Comparison of ENCODE assay signal across 22 mouse cellular contexts in the genomic region with DNA sequence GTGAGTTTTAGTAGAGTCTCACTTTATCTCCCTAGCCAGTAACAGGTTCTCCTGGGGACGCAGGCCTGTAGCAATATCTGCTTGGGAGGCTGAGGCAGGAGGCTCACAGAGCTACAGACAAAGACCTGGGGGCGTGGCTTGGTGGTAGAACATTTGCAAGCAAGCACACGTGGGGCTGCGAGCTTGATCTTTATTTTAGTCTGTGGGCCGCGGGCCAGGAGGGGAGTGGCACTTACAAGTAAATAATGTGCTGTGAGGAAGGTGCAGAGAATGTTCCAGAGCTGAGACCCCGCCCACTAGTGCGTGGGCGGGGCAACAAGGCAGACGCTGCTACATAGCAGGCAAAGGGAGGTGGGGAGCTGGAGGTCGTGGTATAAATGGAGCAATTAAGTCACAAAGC.
DNase-seq lines count a peak whose midpoint lies in the region; ATAC-seq and TF ChIP-seq lines count a peak whose summit lies in the region.
"Had no signal": no experiment of that assay in that cellular context is flagged by ENCODE, and none has a peak within 500 bp of the region (broad histone marks: within the 10 kb centered on the region; RNA-seq: fewer than 3 reads in every experiment).

No protein-coding gene starts in this region.

- H3K9ac ChIP-seq in ES-E14 (ENCODE audit: insufficient read depth, low read depth, low read length, poor library complexity, severe bottlenecking): no peak overlapping the region
- H3K9ac ChIP-seq in stomach, postnatal 0 days (ENCODE audit: low read length): no peak overlapping the region
- H3K9ac ChIP-seq: embryonic facial prominence, embryonic 12.5 days; forebrain, embryonic 13.5 days; forebrain, embryonic 15.5 days; forebrain, postnatal 0 days had no signal

- no peak overlapping the region for H3K4me2 ChIP-seq in stomach, postnatal 0 days (replicated peaks; ENCODE audit: low read depth)
- H3K4me2 ChIP-seq: embryonic facial prominence, embryonic 12.5 days; forebrain, embryonic 13.5 days; forebrain, embryonic 15.5 days had no signal

- ATAC-seq in stomach, postnatal 0 days (ENCODE audit: low FRiP score, low TSS enrichment): peak; percentile 57
- ATAC-seq: activated CD4-positive, CD25-positive, alpha-beta regulatory T cell, adult 4 months; forebrain, embryonic 13.5 days; forebrain, embryonic 15.5 days; forebrain, postnatal 0 days had no signal

- peak overlapping the region; percentile 72 for H3K4me3 ChIP-seq in testis, adult 2 months (ENCODE audit: control insufficient read depth, low read depth, low read length)
- H3K4me3 ChIP-seq in ES-E14 (ENCODE audit: insufficient read depth in 1 of 2, low read depth in 1 of 2, low read length in 2 of 2, poor library complexity in 1 of 2, severe bottlenecking in 1 of 2): no peak overlapping the region
- H3K4me3 ChIP-seq in stomach, postnatal 0 days (ENCODE audit: low read depth, low read length): no peak overlapping the region
- H3K4me3 ChIP-seq: embryonic facial prominence, embryonic 10.5 days; embryonic facial prominence, embryonic 12.5 days; forebrain, embryonic 13.5 days; forebrain, embryonic 15.5 days had no signal

- WGBS in stomach, postnatal 0 days: 68% methylated on average over 11 of the region's 11 CpGs

- TF ChIP-seq CTCF in testis, adult 2 months (IDR thresholded peaks at IDR 0.05; ENCODE audit: control insufficient read depth, insufficient read depth, insufficient replicate concordance, low read depth, low read length): no peak
- no peak for TF ChIP-seq CTCF in stomach, postnatal 0 days (IDR thresholded peaks at IDR 0.05; ENCODE audit: low read depth)

- H3K4me1 ChIP-seq in testis, adult 2 months (ENCODE audit: control insufficient read depth, insufficient read depth, low read length): peaks cover 10% of the 10 kb centered on the region
- H3K4me1 ChIP-seq in ES-E14 (ENCODE audit: control insufficient read depth in 2 of 2, insufficient read depth in 2 of 2, low read length in 2 of 2, poor library complexity in 1 of 2): peaks cover 0 to 7% of the 10 kb centered on the region in 2 experiments; a peak in 2 of 4 replicates
- no peaks in the 10 kb centered on the region for H3K4me1 ChIP-seq in stomach, postnatal 0 days (replicated peaks; ENCODE audit: control insufficient read depth, insufficient read depth)
- H3K4me1 ChIP-seq: embryonic facial prominence, embryonic 12.5 days had no signal

- in situ Hi-C loops in ES-E14 (cut with MboI; ENCODE audit: low sequenced_read_pairs in 2 of 2, unreplicated experiment in 2 of 2): no loop called here

- H3K9me3 ChIP-seq in ES-E14 (ENCODE audit: control insufficient read depth, insufficient read depth, low read depth, low read length): no peaks in the 10 kb centered on the region
- H3K9me3 ChIP-seq in stomach, postnatal 0 days (ENCODE audit: control insufficient read depth, low read length): no peaks in the 10 kb centered on the region
- H3K9me3 ChIP-seq: forebrain, embryonic 15.5 days had no signal

- TF ChIP-seq POLR2A in testis, adult 2 months (IDR thresholded peaks at IDR 0.05; ENCODE audit: control insufficient read depth, low read depth, low read length): no peak

- DNase-seq in testis, postnatal 10 days (ENCODE audit: low spot score): no peak
- DNase-seq in ES-E14 (ENCODE audit: low read depth, low spot score) (peak; percentile 49), WW6 (ENCODE audit: low read depth, low spot score) (peak; percentile 65)
- DNase-seq in stomach, postnatal 0 days (ENCODE audit: low spot score): peak; percentile 66
- DNase-seq in left cerebral cortex, postnatal 36 days (ENCODE audit: low spot score in 2 of 2): no peak
- DNase-seq in embryo, embryonic 11 days: no peak
- DNase-seq in frontal cortex, postnatal 14 days (ENCODE audit: low spot score in 2 of 2): no peak
- DNase-seq: adrenal gland, adult 8-10 months; adrenal gland, postnatal 14 days; adrenal gland, postnatal 36 days; cerebellum, adult 11-12 months; cerebellum, adult 2 months; cerebellum, adult 9-11 months; cerebellum, postnatal 14 days; cerebellum, postnatal 36 days; forebrain, postnatal 0 days had no signal

- no peaks in the 10 kb centered on the region for H3K27me3 ChIP-seq in testis, adult 2 months (ENCODE audit: control insufficient read depth, insufficient read depth, low read length)
- no peaks in the 10 kb centered on the region for H3K27me3 ChIP-seq in stomach, postnatal 0 days (ENCODE audit: control insufficient read depth, insufficient read depth, low read length)
- H3K27me3 ChIP-seq: embryonic facial prominence, embryonic 12.5 days; forebrain, embryonic 13.5 days; forebrain, embryonic 15.5 days had no signal

- intact Hi-C loops in left cerebral cortex, postnatal 36 days (cut with DNase I): no loop called here

- H3K27ac ChIP-seq in testis, adult 2 months (ENCODE audit: control insufficient read depth, insufficient read depth, low read depth, low read length): no peak overlapping the region
- no peak overlapping the region for H3K27ac ChIP-seq in ES-E14 (ENCODE audit: insufficient read depth, low read depth, low read length, poor library complexity, severe bottlenecking)
- H3K27ac ChIP-seq in stomach, postnatal 0 days (replicated peaks): no peak overlapping the region
- H3K27ac ChIP-seq: embryonic facial prominence, embryonic 10.5 days; embryonic facial prominence, embryonic 12.5 days; forebrain, embryonic 13.5 days; forebrain, embryonic 15.5 days had no signal

- no peak for TF ChIP-seq EP300 in stomach, postnatal 0 days (optimal IDR thresholded peaks at IDR 0.05)

- H3K36me3 ChIP-seq in testis, adult 2 months (ENCODE audit: control insufficient read depth, insufficient read depth, low read length): no peaks in the 10 kb centered on the region
- H3K36me3 ChIP-seq in ES-E14 (ENCODE audit: control insufficient read depth, insufficient read depth, low read length, poor library complexity, severe bottlenecking): no peaks in the 10 kb centered on the region
- H3K36me3 ChIP-seq in stomach, postnatal 0 days (ENCODE audit: control insufficient read depth, insufficient read depth, low read length): no peaks in the 10 kb centered on the region
- H3K36me3 ChIP-seq: embryonic facial prominence, embryonic 10.5 days; embryonic facial prominence, embryonic 12.5 days; forebrain, embryonic 15.5 days had no signal

TF ChIP-seq in ES-E14, 5 proteins besides CTCF, POLR2A, EP300 and RAD21:
- TF ChIP-seq MAFK (IDR thresholded peaks at IDR 0.05; ENCODE audit: insufficient read depth, low read depth, low read length) (no peak), ZC3H11A (IDR thresholded peaks at IDR 0.05; ENCODE audit: borderline replicate concordance, low read depth, low read length) (no peak)

Comparison
In these comparisons a context has a peak if more than half of its experiments do, and no peak if none do; other contexts are left out.
1. DNase-seq: peak in ES-E14 (single experiment), WW6 (single experiment) and stomach, postnatal 0 days (single experiment); none in testis, postnatal 10 days (single experiment), left cerebral cortex, postnatal 36 days (0 of 2), embryo, embryonic 11 days (single experiment) and frontal cortex, postnatal 14 days (0 of 2).